Mouse (Mus musculus) hematopoietic stem cell, adult 5-6 weeks (primary cell): ENCODE data around the gene Trim21. TPM values are rescaled to one million over a fixed set of nuclear protein-coding genes. Genes with fewer than 3 reads are reported as not detected.

Experiments
- ATAC-seq, 2 experiments: fragments of 125-278 bp in 1 of 2; replicated peaks in 1 of 2; 2 replicates each; pipeline ENCODE4 v1.8.0; 2016 to 2017; ENCODE audit warnings: inconsistent platforms in 2 of 2, mild to moderate bottlenecking in 2 of 2, moderate number of reproducible peaks in 2 of 2, low read depth in 1 of 2, moderate TSS enrichment in 1 of 2; ENCODE audit not compliant: low FRiP score in 2 of 2, poor library complexity in 2 of 2, severe bottlenecking in 2 of 2, insufficient read depth in 1 of 2, low TSS enrichment in 1 of 2
- total RNA-seq: library from RNA; stranded (forward); fragments of 172-1452, 232-1000 nt; gene quantifications from 2 replicates; pipeline ENCODE4 v1.2.3, GENCODE M21; 2017

The Trim21 gene
- total RNA-seq, 1 experiment from 2014 or later: 52.4 TPM

- ATAC-seq: peak; percentile 61 to 62
Measured at GRCm38 (mm10) chr7:102512814-102513435, 52.4 kb downstream of the Trim21 start.

DNA sequence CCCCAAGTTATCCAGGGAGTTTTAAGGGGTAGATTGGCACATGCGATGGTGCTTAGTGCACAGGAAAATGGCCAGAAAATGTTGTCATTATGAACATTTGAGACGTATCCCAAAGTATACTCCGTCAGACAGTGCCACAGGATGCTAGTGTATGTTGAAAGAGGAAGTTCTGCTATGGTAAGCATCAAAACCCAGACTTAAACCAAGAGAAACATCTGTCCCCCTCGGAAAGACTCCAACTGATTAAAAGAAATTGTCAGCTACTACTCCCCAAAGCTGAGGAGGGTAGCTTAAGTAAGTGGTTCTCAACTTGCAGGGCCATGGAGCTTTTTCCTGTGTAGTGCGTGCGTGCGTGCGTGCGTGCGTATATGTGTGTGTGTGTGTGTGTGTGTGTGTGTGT, 53.4 kb downstream of the Trim21 start:
- no peak for ATAC-seq

GRCm38 (mm10) chr7:102509726-102510125, 55.6 kb downstream of the Trim21 start:
- ATAC-seq: no peak

DNA sequence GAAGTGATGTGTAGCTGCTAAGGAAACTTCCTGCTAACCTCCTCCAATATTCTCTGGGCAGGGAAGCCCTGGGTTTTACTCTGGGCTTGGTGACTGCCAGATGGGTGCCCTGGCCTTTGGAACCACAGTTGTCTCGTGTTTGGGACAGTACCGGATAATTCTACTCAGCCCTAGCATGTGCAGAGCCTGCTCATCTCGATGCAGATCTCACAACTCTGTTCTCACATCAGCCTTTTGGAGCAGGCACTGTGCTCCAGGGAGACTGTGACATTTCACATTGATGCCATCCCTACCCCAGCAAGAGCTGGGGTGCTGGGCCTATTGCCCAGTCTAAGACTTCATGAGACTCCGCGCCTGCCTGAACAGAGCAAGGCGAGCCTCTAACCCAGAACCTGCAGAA, 56.6 kb downstream of the Trim21 start:
- no peak for ATAC-seq

DNA sequence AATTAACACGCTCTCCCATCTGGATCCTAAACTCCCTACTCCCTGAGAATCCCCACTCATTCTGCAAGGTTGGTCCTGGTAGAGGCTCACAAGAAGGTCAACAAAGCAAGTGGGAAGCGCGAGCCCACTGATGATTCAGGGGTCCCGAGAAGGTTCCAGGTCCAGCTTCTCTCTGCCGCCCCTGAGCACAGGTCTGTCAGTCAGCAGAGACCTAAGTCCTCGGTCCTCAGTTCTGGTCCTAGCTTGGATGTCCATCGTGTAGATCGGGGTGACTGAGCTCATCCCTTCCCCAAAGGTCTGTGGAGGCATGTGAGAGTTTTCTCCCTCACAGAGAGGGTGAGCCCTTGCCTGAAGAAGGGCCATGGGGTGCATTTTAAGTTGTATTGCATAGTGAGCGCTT, 57.2 kb downstream of the Trim21 start:
- no peak for ATAC-seq

Other genes starting within 250 kb of the Trim21 start
- 447 and 684 TPM in 2 replicates for gene Rrm1, start 123.8 kb downstream of the Trim21 start, total RNA-seq
- not detected in 2 replicates for gene Olfr543, start 83.8 kb downstream of the Trim21 start, total RNA-seq
- not detected in 2 replicates for gene Olfr544, start 77.2 kb downstream of the Trim21 start, total RNA-seq
- gene Olfr545, start 65.9 kb downstream of the Trim21 start, total RNA-seq: not detected in 2 replicates
- not detected in 2 replicates for gene Olfr547, start 30.7 kb downstream of the Trim21 start, total RNA-seq
- gene Olfr548-ps1, start 24.6 kb downstream of the Trim21 start, total RNA-seq: not detected in 2 replicates
- not detected in 2 replicates for gene Olfr549, start 15.6 kb downstream of the Trim21 start, total RNA-seq
- gene Olfr550, start 6.0 kb upstream of the Trim21 start, total RNA-seq: not detected in 2 replicates
- gene Olfr551, start 26.4 kb upstream of the Trim21 start, total RNA-seq: not detected in 2 replicates
- not detected in 2 replicates for gene Olfr552, start 32.3 kb upstream of the Trim21 start, total RNA-seq
- not detected in 2 replicates for gene Olfr553, start 52.7 kb upstream of the Trim21 start, total RNA-seq
- gene Olfr554, start 72.9 kb upstream of the Trim21 start, total RNA-seq: not detected in 2 replicates
- gene Olfr555, start 93.3 kb upstream of the Trim21 start, total RNA-seq: not detected in 2 replicates
- gene Olfr556, start 99.4 kb upstream of the Trim21 start, total RNA-seq: not detected in 2 replicates
- 12.6 and 17.6 TPM in 2 replicates for gene Trim68, start 121.8 kb upstream of the Trim21 start, total RNA-seq
- not detected in 2 replicates for gene Olfr557, start 130.4 kb upstream of the Trim21 start, total RNA-seq
- gene Olfr558, start 136.7 kb upstream of the Trim21 start, total RNA-seq: 0.56 TPM in 1 of 2 replicates, not detected in the other
- gene Olfr33, start 153.6 kb upstream of the Trim21 start, total RNA-seq: not detected in 2 replicates
- not detected in 2 replicates for gene Olfr559, start 162.0 kb upstream of the Trim21 start, total RNA-seq
- not detected in 2 replicates for gene Olfr560, start 193.9 kb upstream of the Trim21 start, total RNA-seq
- not detected in 2 replicates for gene Olfr78, start 194.0 kb upstream of the Trim21 start, total RNA-seq
- gene Olfr561, start 205.7 kb upstream of the Trim21 start, total RNA-seq: not detected in 2 replicates
- gene Olfr564, start 238.0 kb upstream of the Trim21 start, total RNA-seq: not detected in 2 replicates